Mouse (Mus musculus) adrenal gland, adult 8-10 months (tissue): ENCODE measurements around the gene Dhcr7. TPM values are rescaled to one million over a fixed set of nuclear protein-coding genes. Genes with fewer than 3 reads are reported as not detected.

Source experiments
- DNase-seq: peaks from one replicate; pipeline ENCODE4 v3.0.0; 2022
- microRNA-seq, 2 experiments: library from miRNA; unstranded; fragments of <30 nt; microRNA quantifications; one replicate each; pipeline ENCODE4 v1.2.0; 2022
- total RNA-seq, 4 experiments: library from RNA; stranded (reverse); gene quantifications; 2 replicates each; pipeline ENCODE4 v1.2.4; 2022

The Dhcr7 gene
- total RNA-seq, 4 experiments from 2014 or later: 583 to 1,249 (median 833) TPM

DNA sequence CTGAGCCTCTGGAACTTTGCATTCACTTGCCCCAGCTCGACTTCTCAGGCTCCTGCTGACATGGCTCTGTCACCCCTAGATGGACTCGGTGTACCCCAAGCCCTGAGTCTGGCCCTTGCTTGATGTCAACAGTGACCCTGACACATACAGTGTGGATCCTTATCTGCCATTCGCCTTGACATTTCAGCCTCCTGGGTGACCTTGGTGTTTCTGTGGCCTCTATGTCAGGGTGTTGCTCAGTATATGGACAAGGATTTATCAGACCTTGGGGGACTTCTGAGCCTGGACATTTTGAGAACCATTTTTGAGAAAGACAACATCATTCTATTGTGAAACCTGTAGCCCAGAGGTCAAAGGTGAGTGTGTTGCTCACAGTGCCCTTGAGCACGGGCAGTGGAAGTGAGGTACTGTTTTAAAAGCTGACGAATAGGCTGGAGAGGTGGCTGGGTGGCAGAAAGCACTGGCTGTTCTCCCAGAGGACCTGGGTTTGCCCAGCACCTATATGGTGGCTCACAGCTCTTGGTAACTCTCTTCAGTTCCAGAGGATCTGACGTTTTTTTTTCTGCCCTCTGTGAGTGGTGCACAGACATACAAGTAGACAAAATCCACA, 10.7 kb downstream of the Dhcr7 start:
- peak; percentile 87 for DNase-seq

DNA sequence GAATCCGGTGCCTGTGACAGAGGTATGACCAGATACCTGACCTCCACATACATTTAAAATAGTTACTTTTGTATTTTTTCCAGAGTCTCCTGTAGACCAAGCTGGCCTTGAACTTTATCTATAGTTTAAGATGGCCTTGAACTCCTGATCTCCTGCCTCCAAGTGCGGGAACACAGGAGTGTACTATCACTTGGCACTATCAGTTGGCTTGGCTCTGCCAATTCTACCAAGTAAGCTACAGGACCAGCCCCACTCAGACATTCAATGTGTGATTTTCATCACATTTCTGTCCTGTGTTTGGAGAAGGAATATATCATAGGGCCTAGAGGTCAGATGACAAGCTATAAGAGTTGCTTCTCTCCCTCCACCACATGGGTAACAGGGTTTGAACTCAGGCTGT, 11.4 kb downstream of the Dhcr7 start:
- DNase-seq: no peak

GRCm38 (mm10) chr7:143834972-143835371, 12.0 kb downstream of the Dhcr7 start:
- peak; percentile 41 for DNase-seq

DNA sequence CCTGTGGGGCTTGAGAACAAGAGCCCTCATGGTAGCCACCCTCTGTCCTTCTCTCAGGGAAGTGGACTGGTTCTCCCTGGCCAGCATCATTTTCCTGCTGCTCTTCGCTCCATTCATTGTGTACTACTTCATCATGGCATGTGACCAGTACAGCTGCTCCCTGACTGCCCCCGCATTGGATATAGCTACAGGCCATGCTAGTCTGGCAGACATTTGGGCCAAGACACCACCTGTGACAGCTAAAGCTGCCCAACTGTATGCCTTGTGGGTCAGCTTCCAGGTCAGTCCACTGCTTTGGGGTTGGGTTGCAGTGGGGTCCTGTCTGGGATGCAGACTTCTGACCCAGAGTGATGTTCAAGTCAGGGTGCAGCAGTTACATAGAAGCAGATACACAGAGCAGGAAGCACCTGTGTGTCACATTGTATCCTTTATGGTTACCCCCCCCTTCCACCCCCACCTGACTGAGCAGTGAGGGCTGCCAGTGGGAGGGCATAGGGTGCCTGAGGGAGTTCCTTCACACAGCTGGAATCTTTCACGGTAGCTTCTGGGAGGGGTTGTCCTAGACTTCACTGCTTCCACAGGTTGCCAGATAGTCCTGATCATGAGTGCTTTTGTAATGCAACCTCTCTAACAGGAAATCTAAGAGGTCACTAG, 14.9 kb downstream of the Dhcr7 start:
- peak; percentile 2 for DNase-seq

- peak; percentile 1 for DNase-seq
Observed at GRCm38 (mm10) chr7:143840121-143840520, 17.2 kb downstream of the Dhcr7 start.

- DNase-seq: peak; percentile 0
Observed at GRCm38 (mm10) chr7:143841301-143841700, 18.4 kb downstream of the Dhcr7 start.

GRCm38 (mm10) chr7:143848127-143848767, 25.3 kb downstream of the Dhcr7 start:
- peak; percentile 0 for DNase-seq

GRCm38 (mm10) chr7:143848768-143849482, 26.0 kb downstream of the Dhcr7 start:
- DNase-seq: peak; percentile 0

GRCm38 (mm10) chr7:143866538-143866937, 43.6 kb downstream of the Dhcr7 start, which contains the start of gene Gm498:
TSS of gene Gm498 (plus strand) at chr7:143866838.
- DNase-seq: no peak

- DNase-seq: no peak
Observed at GRCm38 (mm10) chr7:143868874-143869273, 45.9 kb downstream of the Dhcr7 start.

DNA sequence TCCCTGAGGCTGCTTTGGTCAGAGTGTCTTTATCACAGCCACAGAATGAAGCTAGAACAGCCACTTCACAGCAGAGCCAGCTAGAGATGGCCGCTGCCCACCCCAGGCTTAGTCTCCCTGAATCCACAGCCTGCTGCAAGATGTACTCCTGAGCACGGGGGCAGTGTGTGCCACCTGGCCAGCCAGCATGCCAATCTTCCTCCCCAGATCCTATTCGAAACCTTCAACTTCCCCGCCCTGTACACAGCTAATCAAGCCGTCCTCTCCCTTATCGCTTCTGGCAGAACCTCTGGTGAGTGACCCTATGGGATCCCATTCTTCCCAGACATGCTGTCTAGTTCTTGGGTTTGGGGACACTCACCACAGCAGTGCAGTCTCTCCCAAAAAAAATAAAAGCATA, 60.8 kb downstream of the Dhcr7 start:
- no peak for DNase-seq

DNA sequence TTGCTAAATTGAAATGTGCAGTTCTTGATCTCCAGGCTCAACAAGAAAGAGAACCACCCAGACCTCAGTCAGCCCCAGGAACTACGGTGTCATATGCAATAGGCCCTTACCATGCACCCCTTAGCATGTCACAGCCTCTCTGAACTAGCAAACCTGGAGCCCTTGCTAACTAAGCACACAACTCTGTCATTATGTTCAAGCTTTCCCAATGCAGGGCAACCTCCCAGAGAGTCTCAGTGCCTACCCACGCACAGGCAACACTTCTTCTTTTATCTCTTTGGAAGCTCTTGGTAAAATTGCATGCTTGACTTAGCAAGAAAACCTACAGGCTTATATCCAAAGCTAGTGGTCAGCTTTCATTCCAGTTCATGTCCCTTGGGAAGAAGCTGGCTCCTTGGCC, 68.2 kb downstream of the Dhcr7 start:
- DNase-seq: no peak

- DNase-seq: no peak
Observed at GRCm38 (mm10) chr7:143892361-143892760, 69.4 kb downstream of the Dhcr7 start.

Small RNAs within 50 kb of the gene (microRNA-seq; reads per million reads assigned to microRNA genes)
- gene Gm22064: 0 reads per million in 2 experiments

Other genes starting within 250 kb of the Dhcr7 start
- gene Cars, start 223.1 kb upstream of the Dhcr7 start, total RNA-seq: 10 to 100 TPM; 42.6 to 63.9 (median 48.2) TPM
- gene Tnfrsf26, start 194.4 kb upstream of the Dhcr7 start, total RNA-seq: 1 to 10 TPM in 3 of 4 experiments, under 1 TPM in 1; 0.77 to 1.5 (median 1.4) TPM
- gene Tnfrsf22, start 173.5 kb upstream of the Dhcr7 start, total RNA-seq: 1 to 10 TPM; 4.2 to 8.6 (median 5.5) TPM
- gene Tnfrsf23, start 137.3 kb upstream of the Dhcr7 start, total RNA-seq: 1 to 10 TPM; 3.0 to 4.8 (median 3.4) TPM
- gene Osbpl5, start 66.2 kb upstream of the Dhcr7 start, total RNA-seq: 10 to 100 TPM; 39.0 to 58.1 (median 45.3) TPM
- gene Mrgprg, start 56.2 kb upstream of the Dhcr7 start, total RNA-seq: 1 to 10 TPM in 2 of 4 experiments, under 1 TPM in 2; 0.28 to 2.1 (median 0.78) TPM
- gene Mrgpre, start 38.6 kb upstream of the Dhcr7 start, total RNA-seq: 1 to 10 TPM; 2.7 to 5.1 (median 3.9) TPM
- gene Nadsyn1, start 296 bp upstream of the Dhcr7 start, total RNA-seq: 10 to 100 TPM in 3 of 4 experiments, 1 to 10 TPM in 1; 9.2 to 17.5 (median 14.6) TPM
- gene Gm498, start 43.7 kb downstream of the Dhcr7 start, total RNA-seq: not detected
- 10 to 100 TPM; 15.1 to 28.5 (median 23.6) TPM for gene Shank2, start 178.8 kb downstream of the Dhcr7 start, total RNA-seq